Mouse (Mus musculus) hindbrain, embryonic 11.5 days (tissue): ENCODE results near the gene Tmsb10. TPM values are rescaled to one million over a fixed set of nuclear protein-coding genes. Genes with fewer than 3 reads are reported as not detected.

Experiments used
- ATAC-seq: fragments of 200-750 bp; cut with Nextera tagmentation; 2 replicates; pipeline ENCODE4 v1.8.0; 2017; ENCODE audit warnings: mild to moderate bottlenecking, moderate TSS enrichment, moderate library complexity; ENCODE audit not compliant: low FRiP score
- DNase-seq: peaks from one replicate; pipeline ENCODE4 v3.0.0-alpha.2; 2015; ENCODE audit warnings: low spot score
- H3K27ac ChIP-seq: fragments of 300-500 bp; sonication (generic); 2 replicates; pipeline ENCODE4 v1.5.1; 2014; ENCODE audit warnings: mild to moderate bottlenecking, low read depth, low read length
- H3K27me3 ChIP-seq: fragments of 300-500 bp; sonication (generic); 2 replicates; pipeline ENCODE4 v1.6.1; 2014; ENCODE audit warnings: mild to moderate bottlenecking, low read length, moderate library complexity, mixed read lengths; ENCODE audit not compliant: control insufficient read depth, insufficient read depth
- H3K36me3 ChIP-seq: fragments of 300-500 bp; sonication (generic); 2 replicates; pipeline ENCODE4 v1.6.1; 2014; ENCODE audit warnings: mild to moderate bottlenecking, low read length, moderate library complexity, mixed read lengths; ENCODE audit not compliant: control insufficient read depth, insufficient read depth
- H3K4me1 ChIP-seq: fragments of 300-500 bp; sonication (generic); replicated peaks from 2 replicates; pipeline ENCODE4 v1.6.1; 2014; ENCODE audit warnings: low read length, mixed read lengths; ENCODE audit not compliant: control insufficient read depth, insufficient read depth
- H3K4me2 ChIP-seq: fragments of 300-500 bp; sonication (generic); replicated peaks from 2 replicates; pipeline ENCODE4 v1.6.1; 2014; ENCODE audit warnings: mild to moderate bottlenecking, low read depth, low read length
- H3K4me3 ChIP-seq: fragments of 300-500 bp; sonication (generic); 2 replicates; pipeline ENCODE4 v1.5.1; 2014; ENCODE audit warnings: low read depth, low read length
- H3K9ac ChIP-seq: fragments of 300-500 bp; sonication (generic); 2 replicates; pipeline ENCODE4 v1.6.1; 2014; ENCODE audit warnings: low read depth, low read length
- H3K9me3 ChIP-seq: fragments of 300-500 bp; sonication (generic); 2 replicates; pipeline ENCODE4 v1.6.1; 2016; ENCODE audit warnings: low read length; ENCODE audit not compliant: control insufficient read depth
- WGBS: fragments of 180-500 bp; shearing (Covaris S2); extraction: QIAGEN DNeasy Blood & Tissue Kit; methylation state at CpG from one replicate; pipeline ENCODE4 v1.1.7; 2014; 5-methylcytosine and 5-hydroxymethylcytosine counted together
- polyA plus RNA-seq: library from polyadenylated mRNA; unstranded; fragments of >200 nt; fragmentation: Nextera tagmentation; extraction: Ambion mirVana; gene quantifications from 2 replicates; pipeline ENCODE4 v1.2.1, GENCODE M21; 2014

Gene Tmsb10
- polyA plus RNA-seq, result 3,882 and 4,064 TPM in 2 replicates

GRCm38 (mm10) chr6:72958662-72959071, at the start of gene Tmsb10:
Tmsb10 (minus strand) TSS chr6:72958748.
- Histone ChIP-seq H3K9ac (peak within 1 kb of the TSS; percentile 98), H3K4me2 (peak within 1 kb of the TSS; percentile 80), H3K4me1 (no peaks in the 10 kb centered on the region), H3K4me3 (peak within 1 kb of the TSS; percentile 86), H3K9me3 (no peaks in the 10 kb centered on the region), H3K36me3 (no peaks in the 10 kb centered on the region), H3K27me3 (no peaks in the 10 kb centered on the region), H3K27ac (peak within 1 kb of the TSS; percentile 80)
- DNase-seq (no peak), ATAC-seq (peak; percentile 68)
- under 1% methylated on average over 19 of the region's 19 CpGs for WGBS

DNA sequence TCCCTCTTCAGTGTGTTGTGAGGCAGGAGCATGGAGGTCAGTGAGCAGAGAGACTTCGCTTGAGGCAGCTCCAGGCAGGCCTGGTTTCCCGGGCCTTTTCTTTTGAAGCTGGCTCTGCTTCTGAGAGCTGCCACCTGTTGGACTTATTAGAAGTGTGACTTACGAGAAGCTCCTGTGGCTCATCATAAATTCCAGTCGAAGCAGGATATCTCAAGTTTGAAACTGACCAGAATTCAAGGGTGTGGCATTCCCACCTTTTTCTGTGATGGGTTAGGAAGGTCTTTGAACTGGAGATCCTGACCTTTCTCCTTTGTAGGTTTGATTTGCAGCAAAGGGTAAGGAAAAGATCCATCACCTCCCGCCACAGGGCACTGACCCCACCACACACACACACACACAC, 45.1 kb upstream of the Tmsb10 start:
- no peak for DNase-seq
- H3K4me3 ChIP-seq, result no peak overlapping the region
- no peak overlapping the region for H3K4me2 ChIP-seq
- no peak overlapping the region for H3K27ac ChIP-seq
- ATAC-seq, result no peak
- no peaks in the 10 kb centered on the region for H3K4me1 ChIP-seq
- H3K36me3 ChIP-seq, result no peaks in the 10 kb centered on the region
- H3K9ac ChIP-seq, result no peak overlapping the region
- WGBS, result 73% methylated on average over 5 of the region's 5 CpGs
- no peaks in the 10 kb centered on the region for H3K9me3 ChIP-seq
- no peaks in the 10 kb centered on the region for H3K27me3 ChIP-seq

GRCm38 (mm10) chr6:73002391-73002790, 43.8 kb upstream of the Tmsb10 start:
- H3K9ac ChIP-seq, result no peak overlapping the region
- no peak overlapping the region for H3K27ac ChIP-seq
- 39% methylated on average over 1 of the region's 1 CpGs for WGBS
- H3K36me3 ChIP-seq, result no peaks in the 10 kb centered on the region
- H3K4me1 ChIP-seq, result no peaks in the 10 kb centered on the region
- H3K4me2 ChIP-seq, result no peak overlapping the region
- no peaks in the 10 kb centered on the region for H3K27me3 ChIP-seq
- no peaks in the 10 kb centered on the region for H3K9me3 ChIP-seq
- ATAC-seq (no peak), DNase-seq (no peak)
- H3K4me3 ChIP-seq, result no peak overlapping the region

DNA sequence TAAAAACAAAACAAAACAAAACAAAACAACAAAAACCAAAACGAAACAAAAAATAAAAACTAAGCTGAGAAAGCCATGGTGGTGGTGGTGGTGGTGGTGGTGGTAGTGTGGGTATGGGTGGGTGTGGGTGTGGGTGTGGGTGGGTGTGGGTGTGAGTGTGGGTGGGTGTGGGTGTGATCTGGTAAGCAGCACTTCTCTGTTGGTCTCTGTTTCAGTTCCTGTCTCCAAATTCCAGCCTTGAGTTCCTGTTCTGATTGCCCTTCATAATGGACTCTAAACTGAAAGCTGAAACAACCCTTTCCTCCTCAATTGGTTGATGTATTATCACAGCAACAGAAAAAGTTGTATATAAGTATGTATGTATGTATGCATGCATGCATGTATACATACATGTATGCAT, 40.3 kb upstream of the Tmsb10 start:
- Histone ChIP-seq H3K27ac (no peak overlapping the region), H3K9ac (no peak overlapping the region), H3K36me3 (no peaks in the 10 kb centered on the region), H3K4me2 (no peak overlapping the region), H3K4me1 (no peaks in the 10 kb centered on the region), H3K27me3 (no peaks in the 10 kb centered on the region), H3K4me3 (no peak overlapping the region), H3K9me3 (no peaks in the 10 kb centered on the region)
- 81% methylated on average over 1 of the region's 1 CpGs for WGBS
- ATAC-seq, result no peak
- no peak for DNase-seq

DNA sequence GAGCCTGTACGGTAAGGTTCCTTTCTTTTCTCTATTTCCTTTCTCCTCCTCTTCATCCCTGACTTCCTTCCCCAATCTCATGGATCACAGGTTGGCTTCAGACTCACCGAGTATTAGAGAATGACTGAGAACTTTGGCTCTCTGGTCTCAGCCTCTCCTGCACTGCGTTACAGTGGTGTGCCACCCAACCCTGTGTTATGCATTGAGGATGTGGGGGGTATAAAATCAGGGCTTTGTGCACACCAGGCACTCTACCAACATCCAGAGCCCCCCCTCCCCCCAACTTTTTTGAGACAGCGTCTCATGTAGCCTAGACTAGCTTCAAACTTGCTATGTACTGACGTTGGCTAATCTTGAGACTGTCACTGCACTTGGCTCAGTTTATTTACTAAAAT, 35.1 kb upstream of the Tmsb10 start:
- Histone ChIP-seq H3K4me3 (no peak overlapping the region), H3K36me3 (no peaks in the 10 kb centered on the region), H3K27ac (no peak overlapping the region), H3K9ac (no peak overlapping the region), H3K27me3 (no peaks in the 10 kb centered on the region), H3K9me3 (no peaks in the 10 kb centered on the region), H3K4me2 (no peak overlapping the region), H3K4me1 (no peaks in the 10 kb centered on the region)
- no peak for ATAC-seq
- DNase-seq, result no peak
- WGBS, result 91% methylated on average over 5 of the region's 5 CpGs

DNA sequence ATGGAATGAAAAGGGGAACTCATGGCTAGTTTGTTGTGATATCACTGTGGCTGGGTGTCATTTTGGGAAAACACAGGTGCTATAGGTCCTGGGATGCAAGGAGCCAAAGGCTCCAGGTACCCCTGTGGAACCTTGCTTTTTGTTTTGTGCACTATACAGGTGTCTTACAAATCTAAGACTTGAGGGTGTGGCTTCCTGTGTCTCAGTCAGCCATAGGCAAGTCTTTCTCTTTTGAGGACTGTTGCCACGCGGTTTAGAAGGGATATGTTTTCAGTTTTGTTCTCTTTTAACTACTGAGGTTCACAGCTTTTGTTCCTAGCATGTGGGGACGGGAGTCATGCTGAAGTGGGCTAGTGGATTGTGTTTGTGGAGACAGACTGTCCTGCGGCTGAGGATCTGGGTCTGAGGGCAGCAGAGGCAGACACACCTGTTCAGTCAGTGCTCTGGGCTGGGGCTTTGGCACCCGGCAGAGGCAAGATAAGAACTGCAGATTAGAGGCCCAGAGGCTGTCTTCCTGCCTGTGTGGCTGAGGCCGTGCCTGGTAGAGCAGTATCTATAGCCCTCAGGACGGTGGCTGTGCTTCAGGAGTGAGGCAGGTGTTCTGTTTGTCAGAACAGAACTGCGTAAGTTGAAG, 34.6 kb upstream of the Tmsb10 start:
- DNase-seq (no peak), ATAC-seq (no peak)
- Histone ChIP-seq H3K27ac (no peak overlapping the region), H3K36me3 (no peaks in the 10 kb centered on the region), H3K4me2 (no peak overlapping the region), H3K27me3 (no peaks in the 10 kb centered on the region), H3K9ac (no peak overlapping the region), H3K4me1 (no peaks in the 10 kb centered on the region), H3K9me3 (no peaks in the 10 kb centered on the region), H3K4me3 (no peak overlapping the region)
- WGBS, result 75% methylated on average over 8 of the region's 8 CpGs

DNA sequence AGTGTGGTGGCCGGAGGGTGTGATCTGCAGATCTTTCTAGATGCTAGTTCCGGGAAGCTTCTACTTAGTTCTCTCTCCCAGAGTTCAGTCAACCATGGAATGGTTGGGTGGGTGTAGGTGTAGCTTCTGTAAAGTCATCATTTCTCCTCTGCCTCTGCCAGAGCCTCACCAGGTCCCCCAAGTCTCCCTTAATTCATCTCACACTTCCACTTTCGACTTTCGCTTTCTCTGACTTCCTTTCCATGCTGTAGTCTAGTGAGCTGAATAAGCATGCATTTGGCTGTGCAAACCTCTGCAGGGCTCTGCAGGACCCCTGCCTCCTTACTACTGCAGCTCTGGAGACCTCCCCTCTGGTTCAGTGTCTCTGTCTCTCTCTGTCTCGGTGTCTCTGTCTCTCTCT, 31.7 kb upstream of the Tmsb10 start:
- Histone ChIP-seq H3K27ac (no peak overlapping the region), H3K4me1 (no peaks in the 10 kb centered on the region), H3K9me3 (no peaks in the 10 kb centered on the region), H3K27me3 (no peaks in the 10 kb centered on the region), H3K9ac (no peak overlapping the region), H3K36me3 (no peaks in the 10 kb centered on the region), H3K4me2 (no peak overlapping the region), H3K4me3 (no peak overlapping the region)
- DNase-seq (no peak), ATAC-seq (no peak)
- whole genome bisulfite sequencing, result 94% methylated on average over 5 of the region's 5 CpGs

DNA sequence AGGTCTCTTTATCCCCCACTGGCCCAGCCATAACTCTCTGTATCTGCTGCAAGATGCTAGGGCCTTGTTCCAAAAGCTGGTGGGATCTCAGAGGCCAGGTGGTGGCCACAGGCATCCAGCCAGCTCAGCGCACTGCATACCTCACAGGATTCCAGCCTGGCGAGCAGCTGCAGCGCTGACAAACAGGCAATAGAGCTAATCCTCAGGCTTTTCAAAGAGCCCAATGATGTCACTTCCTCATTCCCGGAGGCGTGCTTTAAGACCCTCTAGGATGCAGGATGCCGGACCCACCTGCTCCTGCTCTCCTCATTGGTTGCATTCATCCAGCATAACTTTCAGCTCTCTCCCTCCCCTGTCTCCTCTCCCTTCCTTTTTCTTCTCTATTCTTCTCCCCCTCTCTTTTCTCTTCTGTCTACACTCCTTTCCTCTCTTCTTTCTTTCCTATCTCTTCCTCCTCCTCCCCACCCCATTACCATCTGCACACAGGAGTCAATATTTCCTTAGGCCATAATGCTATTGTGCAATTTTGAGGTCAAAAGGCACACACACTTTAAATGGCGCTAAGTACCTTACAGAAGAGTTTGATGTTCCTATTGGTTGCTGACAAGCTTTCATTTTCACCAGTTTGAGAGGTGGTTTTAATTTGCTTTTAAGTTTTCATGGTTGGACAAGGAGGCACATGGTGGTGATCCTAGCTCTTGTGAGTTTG, 30.6 kb upstream of the Tmsb10 start:
- ATAC-seq (no peak), DNase-seq (peak; percentile 11)
- Histone ChIP-seq H3K27me3 (no peaks in the 10 kb centered on the region), H3K9me3 (no peaks in the 10 kb centered on the region), H3K4me3 (no peak overlapping the region), H3K27ac (no peak overlapping the region), H3K4me2 (no peak overlapping the region), H3K4me1 (no peaks in the 10 kb centered on the region), H3K36me3 (no peaks in the 10 kb centered on the region), H3K9ac (no peak overlapping the region)
- WGBS, result 54% methylated on average over 7 of the region's 7 CpGs

GRCm38 (mm10) chr6:72982506-72982905, 24.0 kb upstream of the Tmsb10 start:
- Histone ChIP-seq H3K9ac (no peak overlapping the region), H3K27me3 (no peaks in the 10 kb centered on the region), H3K36me3 (no peaks in the 10 kb centered on the region), H3K27ac (no peak overlapping the region), H3K4me1 (no peaks in the 10 kb centered on the region), H3K9me3 (no peaks in the 10 kb centered on the region), H3K4me3 (no peak overlapping the region), H3K4me2 (no peak overlapping the region)
- WGBS, result 61% methylated on average over 4 of the region's 4 CpGs
- DNase-seq, result no peak
- no peak for ATAC-seq
